Mouse (Mus musculus) CH12.LX (cell line): Measurements from ENCODE around the gene Cdh24. TPM values are rescaled to one million over a fixed set of nuclear protein-coding genes. Genes with fewer than 3 reads are reported as not detected.
"Not testable (repeated sequence)": the region's sequence is repeated elsewhere in the genome, so short reads cannot be mapped to it uniquely, and the experiment has no call there.

Source experiments
- DNase-seq: peaks from one replicate; pipeline ENCODE4 v3.0.0-alpha.2; 2013; ENCODE audit errors: extremely low read depth
- H3K27ac ChIP-seq: 2 replicates; pipeline ENCODE4 v1.5.1; 2012; ENCODE audit warnings: low read depth, mild to moderate bottlenecking, control low read depth, moderate library complexity; ENCODE audit not compliant: insufficient read depth
- H3K27me3 ChIP-seq: replicated peaks from 2 replicates; pipeline ENCODE3; 2012; ENCODE audit warnings: inconsistent platforms
- H3K36me3 ChIP-seq, 2 experiments: replicated peaks in 1 of 2; 2 replicates each; pipeline versions ENCODE3 to v1.6.1; 2012; ENCODE audit warnings: inconsistent platforms in 1 of 2, low read length in 1 of 2, mild to moderate bottlenecking in 1 of 2, mixed read lengths in 1 of 2, moderate library complexity in 1 of 2; ENCODE audit not compliant: control insufficient read depth in 1 of 2, insufficient read depth in 1 of 2
- H3K4me1 ChIP-seq, 2 experiments: 2 replicates each; pipeline ENCODE4 v1.6.1; 2012; ENCODE audit warnings: inconsistent platforms in 1 of 2, moderate library complexity in 1 of 2; ENCODE audit not compliant: insufficient read depth in 2 of 2, control insufficient read depth in 1 of 2
- H3K4me2 ChIP-seq: 2 replicates; pipeline ENCODE4 v1.6.1; 2012; ENCODE audit warnings: low read depth, mild to moderate bottlenecking, control low read depth; ENCODE audit not compliant: poor library complexity, insufficient read depth, severe bottlenecking
- H3K4me3 ChIP-seq, 3 experiments: fragments of 150-350 bp in 1 of 3; sonication (generic) in 1 of 3; replicated peaks in 1 of 3; 2 replicates each; pipeline versions ENCODE3 to v1.5.1; 2011 to 2012; ENCODE audit warnings: low read depth in 2 of 3, low read length in 2 of 3, mild to moderate bottlenecking in 2 of 3, moderate library complexity in 2 of 3, control low read depth in 1 of 3, improper control_type of control experiment in 1 of 3, inconsistent platforms in 1 of 3, mixed read lengths in 1 of 3; ENCODE audit not compliant: poor library complexity in 1 of 3
- H3K79me2 ChIP-seq: replicated peaks from 2 replicates; pipeline ENCODE4 v1.6.1; 2012; ENCODE audit warnings: mild to moderate bottlenecking, moderate library complexity; ENCODE audit not compliant: control insufficient read depth, poor library complexity, insufficient read depth, severe bottlenecking; ENCODE audit errors: extremely low read depth
- H3K9ac ChIP-seq: 2 replicates; pipeline ENCODE4 v1.6.1; 2012; ENCODE audit warnings: low read depth, mild to moderate bottlenecking, control low read depth, moderate library complexity; ENCODE audit not compliant: insufficient read depth
- H3K9me3 ChIP-seq: replicated peaks from 2 replicates; pipeline ENCODE3; 2012; ENCODE audit warnings: low read length, inconsistent platforms, mixed read lengths
- CHD2 ChIP-seq: IDR thresholded peaks from 2 replicates; pipeline ENCODE4 v1.6.1; 2011; ENCODE audit warnings: low read length, improper control_type of control experiment
- CTCF ChIP-seq, 2 experiments: IDR thresholded peaks in 1 of 2; conservative IDR thresholded peaks in 1 of 2; 2 replicates each; pipeline ENCODE4 v1.5.1; 2011 to 2012; ENCODE audit warnings: low read depth in 2 of 2, low read length in 2 of 2, improper control_type of control experiment in 1 of 2, inconsistent platforms in 1 of 2, mild to moderate bottlenecking in 1 of 2, moderate library complexity in 1 of 2
- ELF1 ChIP-seq: IDR thresholded peaks from 2 replicates; pipeline ENCODE4 v1.6.1; 2014; ENCODE audit warnings: low read depth, mild to moderate bottlenecking, inconsistent platforms, low read length, improper control_type of control experiment
- ETS1 ChIP-seq: conservative IDR thresholded peaks from 2 replicates; pipeline ENCODE4 v1.6.1; 2012; ENCODE audit warnings: low read depth, mild to moderate bottlenecking, inconsistent platforms, low read length, improper control_type of control experiment, moderate library complexity
- HCFC1 ChIP-seq: IDR thresholded peaks from 2 replicates; pipeline ENCODE4 v1.6.1; 2012; ENCODE audit warnings: low read depth, mild to moderate bottlenecking, inconsistent platforms, low read length, improper control_type of control experiment
- MEF2A ChIP-seq: IDR thresholded peaks from 2 replicates; pipeline ENCODE4 v1.6.1; 2014; ENCODE audit warnings: low read depth, mild to moderate bottlenecking, inconsistent platforms, low read length, improper control_type of control experiment, borderline replicate concordance
- MYC ChIP-seq: IDR thresholded peaks from 2 replicates; pipeline ENCODE4 v1.6.1; 2011; ENCODE audit warnings: low read depth, mild to moderate bottlenecking, improper control_type of control experiment, low read length
- NRF1 ChIP-seq: IDR thresholded peaks from 2 replicates; pipeline ENCODE4 v1.6.1; 2014; ENCODE audit warnings: low read depth, mild to moderate bottlenecking, inconsistent platforms, low read length, improper control_type of control experiment, moderate library complexity
- POLR2A ChIP-seq: IDR thresholded peaks from 2 replicates; pipeline ENCODE4 v1.6.1; 2011; ENCODE audit warnings: low read depth, mild to moderate bottlenecking, improper control_type of control experiment, low read length
- RAD21 ChIP-seq: IDR thresholded peaks from 2 replicates; pipeline ENCODE4 v1.6.1; 2011; ENCODE audit warnings: low read depth, mild to moderate bottlenecking, low read length, improper control_type of control experiment, moderate library complexity
- RCOR1 ChIP-seq: conservative IDR thresholded peaks from 2 replicates; pipeline ENCODE4 v1.6.1; 2012; ENCODE audit warnings: low read depth, mild to moderate bottlenecking, inconsistent platforms, low read length, improper control_type of control experiment
- SIN3A ChIP-seq: IDR thresholded peaks from 2 replicates; pipeline ENCODE4 v1.6.1; 2012; ENCODE audit warnings: low read length, improper control_type of control experiment, inconsistent platforms
- SMC3 ChIP-seq: IDR thresholded peaks from 2 replicates; pipeline ENCODE4 v1.6.1; 2011; ENCODE audit warnings: low read depth, low read length, improper control_type of control experiment
- TBP ChIP-seq: conservative IDR thresholded peaks from 2 replicates; pipeline ENCODE4 v1.6.1; 2011; ENCODE audit warnings: low read depth, low read length, improper control_type of control experiment
- TCF12 ChIP-seq: IDR thresholded peaks from 2 replicates; pipeline ENCODE4 v1.6.1; 2014; ENCODE audit warnings: low read depth, mild to moderate bottlenecking, inconsistent platforms, low read length, improper control_type of control experiment
- ZC3H11A ChIP-seq: IDR thresholded peaks from 2 replicates; pipeline ENCODE4 v1.6.1; 2012; ENCODE audit warnings: low read depth, mild to moderate bottlenecking, inconsistent platforms, low read length, improper control_type of control experiment
- ZNF384 ChIP-seq: IDR thresholded peaks from 2 replicates; pipeline ENCODE4 v1.6.1; 2012; ENCODE audit warnings: low read depth, low read length, improper control_type of control experiment, inconsistent platforms
- dilution Hi-C: fragments of 300-500 bp; cut with MboI; formaldehyde crosslinking; loops from 2 replicates; pipeline ENCODE4 v1.14.3; 2020; ENCODE audit warnings: low sequenced_read_pairs; ENCODE audit not compliant: extremely low pct_unique_long_range_greater_than_20kb, extremely low pct_ligation_motif_present
- in situ Hi-C: fragments of 300-500 bp; cut with MboI; formaldehyde crosslinking; loops from 3 replicates; pipeline ENCODE4 v1.14.3; 2019; ENCODE audit warnings: low sequenced_read_pairs, low pct_ligation_motif_present, low pct_unique_long_range_greater_than_20kb, mixed read lengths
- polyA plus RNA-seq: library from polyadenylated mRNA; unstranded; fragments of >175 nt; gene quantifications from 2 replicates; pipeline ENCODE4 v1.2.1, GENCODE M21; 2012; ENCODE audit warnings: low read depth; ENCODE audit not compliant: insufficient read length
- total RNA-seq, 2 experiments: library from RNA; depleted of rRNA; stranded (reverse); fragments of 300-350 nt in 1 of 2; fragments of >200 nt in 1 of 2; gene quantifications; 2 replicates each; pipeline ENCODE4 v1.2.3; 2012 to 2014

Cdh24 gene
- total and polyA plus RNA-seq, 3 experiments, result 1.0 to 4.9 (median 1.6) TPM

DNA sequence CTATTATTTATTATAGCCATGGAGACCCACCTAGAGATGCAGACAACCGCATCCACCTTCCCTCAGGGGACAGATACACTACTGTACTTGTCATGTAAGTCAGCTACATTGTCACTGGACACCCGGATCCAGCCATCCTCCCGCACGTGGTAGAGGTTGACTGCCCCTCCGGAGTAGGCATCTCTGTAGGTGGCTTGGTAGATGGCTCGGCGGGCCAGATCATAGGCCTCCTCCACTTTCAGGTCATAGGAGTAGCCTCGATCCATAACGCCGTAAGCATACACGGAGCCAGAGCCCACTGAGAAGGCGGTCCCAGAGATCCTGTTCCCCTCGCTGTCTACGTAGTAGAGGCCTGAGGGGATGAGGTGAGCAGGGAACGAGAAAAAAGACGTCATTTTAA is 27.0 kb downstream of the Cdh24 start:
- H3K4me2 ChIP-seq, H3K27ac ChIP-seq, H3K9ac ChIP-seq, H3K4me1 ChIP-seq, H3K9me3 ChIP-seq, H3K27me3 ChIP-seq, dilution Hi-C loops, H3K4me3 ChIP-seq, DNase-seq, in situ Hi-C loops: not testable (repeated sequence)
- peaks cover 18% of the 10 kb centered on the region for H3K79me2 ChIP-seq
- H3K36me3 ChIP-seq, result peaks cover 36 to 56% of the 10 kb centered on the region in 2 experiments

GRCm38 (mm10) chr14:54610648-54611047 is 30.5 kb downstream of the Cdh24 start:
- peaks cover 32 to 49% of the 10 kb centered on the region in 2 experiments for H3K36me3 ChIP-seq
- dilution Hi-C loops, result no loop called here
- H3K9me3 ChIP-seq, result no peaks in the 10 kb centered on the region

GRCm38 (mm10) chr14:54609962-54610361 is 31.2 kb downstream of the Cdh24 start:
- Histone ChIP-seq H3K36me3 (peaks cover 27 to 42% of the 10 kb centered on the region in 2 experiments), H3K79me2 (no peaks in the 10 kb centered on the region), H3K4me1 (peaks cover 0 to 8% of the 10 kb centered on the region in 2 experiments; a peak in 2 of 4 replicates), H3K4me2 (no peak overlapping the region), H3K9ac (no peak overlapping the region), H3K4me3 (no peak overlapping the region), H3K27ac (no peak overlapping the region), H3K9me3 (no peaks in the 10 kb centered on the region), H3K27me3 (no peaks in the 10 kb centered on the region)
- dilution Hi-C loops, result no loop called here
- in situ Hi-C loops, result no loop called here
- peak; percentile 56 for DNase-seq
- TF ChIP-seq ETS1 (no peak), NRF1 (no peak), CTCF (conservative IDR thresholded peaks at IDR 0.05 in 1 of 2, IDR thresholded peaks at IDR 0.05 in 1 of 2; ENCODE audit: low read depth in 2 of 2, low read length in 2 of 2) (peak; percentile 35 to 67; a peak in 3 of 4 replicates), SMC3 (peak; percentile 41), RAD21 (peak; percentile 12), ELF1 (no peak)

More at GRCm38 (mm10) chr14:54610648-54611047, 30.5 kb downstream of the Cdh24 start:
- H3K4me1 ChIP-seq, result peaks cover 0 to 4% of the 10 kb centered on the region in 2 experiments; a peak in 2 of 4 replicates
- TF ChIP-seq POLR2A, result no peak
- no peak for TF ChIP-seq ZC3H11A
- no peak for TF ChIP-seq TBP
- no peak for TF ChIP-seq RCOR1
- TF ChIP-seq ZNF384, result no peak
- TF ChIP-seq HCFC1, result no peak
- no peak for TF ChIP-seq TCF12
- TF ChIP-seq SIN3A, result no peak
- TF ChIP-seq MEF2A, result no peak
- TF ChIP-seq CHD2, result no peak
- no peak for TF ChIP-seq MYC
- TF ChIP-seq, all 38 proteins: peak for 0
- in situ Hi-C loops, result no loop called here
- Histone ChIP-seq H3K27ac (no peak overlapping the region), H3K9ac (no peak overlapping the region), H3K27me3 (no peaks in the 10 kb centered on the region), H3K4me2 (no peak overlapping the region), H3K4me3 (no peak overlapping the region), H3K79me2 (no peaks in the 10 kb centered on the region)
- no peak for DNase-seq
